Comparison of ENCODE assay signal across 9 mouse cellular contexts in the genomic region with DNA sequence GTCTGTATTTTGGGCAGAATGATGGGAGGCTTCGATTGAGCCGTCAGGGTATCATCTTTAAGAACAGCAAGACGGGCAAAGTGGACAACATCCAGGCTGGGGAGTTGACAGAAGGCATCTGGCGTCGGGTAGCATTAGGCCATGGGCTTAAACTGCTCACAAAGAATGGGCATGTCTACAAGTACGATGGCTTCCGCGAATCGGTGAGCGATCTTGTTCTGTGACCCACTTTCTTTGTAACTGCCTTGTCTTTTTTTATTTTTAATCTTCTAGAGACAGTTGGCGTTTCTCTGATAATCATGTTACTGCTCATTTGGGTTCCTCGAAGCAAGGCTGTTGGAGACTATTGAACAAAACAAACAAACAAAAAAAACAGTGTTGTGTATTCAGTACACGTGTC. TPM values are rescaled to one million over a fixed set of nuclear protein-coding genes. Genes with fewer than 3 reads are reported as not detected.
A peak's percentile ranks its signal among the peaks of the same experiment; 100 is the strongest.
DNase-seq lines count a peak whose midpoint lies in the region; ATAC-seq lines count a peak whose summit lies in the region.
"Had no signal": no experiment of that assay in that cellular context is flagged by ENCODE, and none has a peak within 500 bp of the region (broad histone marks: within the 10 kb centered on the region; RNA-seq: fewer than 3 reads in every experiment).

No protein-coding gene starts in this region.

- 70% methylated on average over 13 of the region's 13 CpGs for WGBS in lung, embryonic 16.5 days
- 75% methylated on average over 13 of the region's 13 CpGs for WGBS in embryonic facial prominence, embryonic 14.5 days
- WGBS in limb, embryonic 12.5 days: 88% methylated on average over 13 of the region's 13 CpGs

- H3K27me3 ChIP-seq in lung, embryonic 16.5 days (ENCODE audit: control insufficient read depth, insufficient read depth, low read depth, low read length): no peaks in the 10 kb centered on the region
- no peaks in the 10 kb centered on the region for H3K27me3 ChIP-seq in embryonic facial prominence, embryonic 14.5 days (replicated peaks; ENCODE audit: control insufficient read depth, insufficient read depth, low read length)
- H3K27me3 ChIP-seq in limb, embryonic 12.5 days: no peaks in the 10 kb centered on the region

- intact Hi-C loops in left cerebral cortex, postnatal 14 days (cut with DNase I): no loop called here

- peak overlapping the region; percentile 68 for H3K4me3 ChIP-seq in lung, embryonic 16.5 days (ENCODE audit: low read length)
- H3K4me3 ChIP-seq in embryonic facial prominence, embryonic 14.5 days (ENCODE audit: low read depth, low read length): peak overlapping the region; percentile 57
- peak overlapping the region; percentile 80 for H3K4me3 ChIP-seq in limb, embryonic 12.5 days (replicated peaks)

- H3K9ac ChIP-seq in lung, embryonic 16.5 days (ENCODE audit: low read length): peak overlapping the region; percentile 94
- H3K9ac ChIP-seq in embryonic facial prominence, embryonic 14.5 days (ENCODE audit: low read depth, low read length): peak overlapping the region; percentile 83
- H3K9ac ChIP-seq in limb, embryonic 12.5 days (replicated peaks): peak overlapping the region; percentile 89

- no peak overlapping the region for H3K27ac ChIP-seq in lung, embryonic 16.5 days (ENCODE audit: low read length)
- no peak overlapping the region for H3K27ac ChIP-seq in embryonic facial prominence, embryonic 14.5 days (replicated peaks; ENCODE audit: low read depth, low read length)
- no peak overlapping the region for H3K27ac ChIP-seq in limb, embryonic 12.5 days

- peak overlapping the region; percentile 81 for H3K4me2 ChIP-seq in lung, embryonic 16.5 days (ENCODE audit: low read depth, low read length)
- H3K4me2 ChIP-seq in embryonic facial prominence, embryonic 14.5 days (ENCODE audit: low read depth, low read length): peak overlapping the region; percentile 60
- peak overlapping the region; percentile 85 for H3K4me2 ChIP-seq in limb, embryonic 12.5 days

- DNase-seq in lung, postnatal 14 days: no peak
- no peak for DNase-seq in embryonic facial prominence, embryonic 14.5 days (ENCODE audit: low spot score)
- DNase-seq in retina, postnatal 1 day: peak; percentile 67
- no peak for DNase-seq in adrenal gland, adult (ENCODE audit: inconsistent age in 2 of 2, low spot score in 1 of 2)
- DNase-seq in spleen, postnatal 10 days (ENCODE audit: low spot score in 2 of 2): no peak
- no peak for DNase-seq in left cerebral cortex, postnatal 14 days (ENCODE audit: low spot score in 2 of 2)
- DNase-seq: adrenal gland, postnatal 14 days had no signal

- H3K9me3 ChIP-seq in lung, embryonic 16.5 days (ENCODE audit: control insufficient read depth, low read length): no peaks in the 10 kb centered on the region
- H3K9me3 ChIP-seq in embryonic facial prominence, embryonic 14.5 days (ENCODE audit: control insufficient read depth, low read length): no peaks in the 10 kb centered on the region
- no peaks in the 10 kb centered on the region for H3K9me3 ChIP-seq in limb, embryonic 12.5 days

- ATAC-seq in lung, embryonic 16.5 days (ENCODE audit: low read depth): no peak
- ATAC-seq in embryonic facial prominence, embryonic 14.5 days (ENCODE audit: low read depth): no peak
- ATAC-seq in limb, embryonic 12.5 days (ENCODE audit: insufficient number of reproducible peaks, insufficient read depth, low FRiP score, low TSS enrichment, low read depth): no peak

- peaks cover 13% of the 10 kb centered on the region for H3K4me1 ChIP-seq in lung, embryonic 16.5 days (replicated peaks; ENCODE audit: control insufficient read depth, insufficient read depth, low read length)
- peaks cover 6% of the 10 kb centered on the region for H3K4me1 ChIP-seq in embryonic facial prominence, embryonic 14.5 days (ENCODE audit: control insufficient read depth, insufficient read depth, low read length)
- peaks cover 16% of the 10 kb centered on the region for H3K4me1 ChIP-seq in limb, embryonic 12.5 days (replicated peaks)

- peaks cover 38% of the 10 kb centered on the region for H3K36me3 ChIP-seq in lung, embryonic 16.5 days (ENCODE audit: control insufficient read depth, insufficient read depth, low read length)
- H3K36me3 ChIP-seq in embryonic facial prominence, embryonic 14.5 days (ENCODE audit: control insufficient read depth, insufficient read depth, low read length): peaks cover 43% of the 10 kb centered on the region
- H3K36me3 ChIP-seq in limb, embryonic 12.5 days: peaks cover 48% of the 10 kb centered on the region

RNA-seq across cellular contexts. Expression of gene P2rx3, which starts 1.1 kb away (rescaled TPM):
- 0.55 and 0.87 TPM in 2 replicates for polyA plus RNA-seq in lung, embryonic 16.5 days (2015; fragmentation: Nextera tagmentation; extraction: Ambion mirVana)
- polyA plus RNA-seq in embryonic facial prominence, embryonic 14.5 days (2014; fragmentation: Nextera tagmentation; extraction: Ambion mirVana): 6.7 and 7.0 TPM in 2 replicates
- 1.4 and 2.2 TPM in 2 replicates for polyA plus RNA-seq in limb, embryonic 12.5 days (2016; fragmentation: Nextera tagmentation; extraction: Ambion mirVana)
- total RNA-seq in left cerebral cortex, postnatal 14 days (2021): 1 to 10 TPM; 1.4 to 2.0 TPM

RNA-seq across cellular contexts. Expression of gene Ssrp1, which starts 1.3 kb away (rescaled TPM):
- polyA plus RNA-seq in lung, embryonic 16.5 days (2015; fragmentation: Nextera tagmentation; extraction: Ambion mirVana): 260 and 271 TPM in 2 replicates
- 217 and 272 TPM in 2 replicates for polyA plus RNA-seq in embryonic facial prominence, embryonic 14.5 days (2014; fragmentation: Nextera tagmentation; extraction: Ambion mirVana)
- polyA plus RNA-seq in limb, embryonic 12.5 days (2016; fragmentation: Nextera tagmentation; extraction: Ambion mirVana): 330 and 336 TPM in 2 replicates
- total RNA-seq in left cerebral cortex, postnatal 14 days (2021): 10 to 100 TPM; 88.8 to 93.6 TPM

RNA-seq across cellular contexts. Expression of gene Tnks1bp1, which starts 9.5 kb away (rescaled TPM):
- 56.5 and 65.8 TPM in 2 replicates for polyA plus RNA-seq in lung, embryonic 16.5 days (2015; fragmentation: Nextera tagmentation; extraction: Ambion mirVana)
- polyA plus RNA-seq in embryonic facial prominence, embryonic 14.5 days (2014; fragmentation: Nextera tagmentation; extraction: Ambion mirVana): 14.7 and 16.6 TPM in 2 replicates
- 30.7 and 36.2 TPM in 2 replicates for polyA plus RNA-seq in limb, embryonic 12.5 days (2016; fragmentation: Nextera tagmentation; extraction: Ambion mirVana)
- 100 to 1,000 TPM in 1 of 2 experiments, 10 to 100 TPM in 1; 88.5 to 102 TPM for total RNA-seq in left cerebral cortex, postnatal 14 days (2021)

RNA-seq across cellular contexts. Expression of gene Prg3, which starts 50.3 kb away (rescaled TPM):
- polyA plus RNA-seq in lung, embryonic 16.5 days (2015; fragmentation: Nextera tagmentation; extraction: Ambion mirVana): not detected in 2 replicates
- polyA plus RNA-seq in embryonic facial prominence, embryonic 14.5 days (2014; fragmentation: Nextera tagmentation; extraction: Ambion mirVana): not detected in 2 replicates
- not detected in 2 replicates for polyA plus RNA-seq in limb, embryonic 12.5 days (2016; fragmentation: Nextera tagmentation; extraction: Ambion mirVana)
- total RNA-seq in left cerebral cortex, postnatal 14 days (2021): not detected
- total RNA-seq: adrenal gland, postnatal 14 days had no signal

RNA-seq across cellular contexts. Expression of gene Prg2, which starts 58.1 kb away (rescaled TPM):
- 0.78 TPM in 1 of 2 replicates, not detected in the other for polyA plus RNA-seq in lung, embryonic 16.5 days (2015; fragmentation: Nextera tagmentation; extraction: Ambion mirVana)
- polyA plus RNA-seq in embryonic facial prominence, embryonic 14.5 days (2014; fragmentation: Nextera tagmentation; extraction: Ambion mirVana): 0.34 TPM in 1 of 2 replicates, not detected in the other
- polyA plus RNA-seq in limb, embryonic 12.5 days (2016; fragmentation: Nextera tagmentation; extraction: Ambion mirVana): 0.51 TPM in 1 of 2 replicates, not detected in the other
- total RNA-seq in left cerebral cortex, postnatal 14 days (2021): not detected
